Mouse (Mus musculus) MEL (cell line): ENCODE measurements at regions not wholly inside any gene's neighbourhood (a gene's known extent, or its start where the extent isn't known, plus 50 kb on each side); places are given as distances from the start of the nearest gene placed in this dataset.
"Not testable (repeated sequence)": the region's sequence is repeated elsewhere in the genome, so short reads cannot be mapped to it uniquely, and the experiment has no call there.

Experiments
- DNase-seq: peaks from one replicate; pipeline ENCODE4 v3.0.0; 2011; ENCODE audit warnings: low read depth, low spot score
- H3K27ac ChIP-seq: 2 replicates; pipeline ENCODE4 v1.5.1; 2012; ENCODE audit warnings: low read depth, mild to moderate bottlenecking, control low read depth, low read length, moderate library complexity; ENCODE audit not compliant: control insufficient read depth
- H3K27me3 ChIP-seq, 2 experiments: fragments of 150-350 bp in 1 of 2; sonication (generic) in 1 of 2; 2 replicates each; pipeline ENCODE4 v1.6.1; 2012; ENCODE audit warnings: low read length in 2 of 2, mild to moderate bottlenecking in 2 of 2, improper control_type of control experiment in 1 of 2, moderate library complexity in 1 of 2; ENCODE audit not compliant: insufficient read depth in 2 of 2, control insufficient read depth in 1 of 2
- H3K36me3 ChIP-seq, 2 experiments: 2 replicates each; pipeline ENCODE4 v1.6.1; 2012 to 2014; ENCODE audit warnings: low read length in 2 of 2, improper control_type of control experiment in 1 of 2, inconsistent platforms in 1 of 2, mild to moderate bottlenecking in 1 of 2; ENCODE audit not compliant: insufficient read depth in 2 of 2, control insufficient read depth in 1 of 2
- H3K4me1 ChIP-seq, 2 experiments: fragments of 150-350 bp in 1 of 2; sonication (generic) in 1 of 2; 2 replicates each; pipeline ENCODE4 v1.6.1; 2012; ENCODE audit warnings: low read length in 2 of 2, improper control_type of control experiment in 1 of 2, mild to moderate bottlenecking in 1 of 2; ENCODE audit not compliant: insufficient read depth in 2 of 2, control insufficient read depth in 1 of 2
- H3K4me3 ChIP-seq, 2 experiments: fragments of 150-350 bp in 1 of 2; sonication (generic) in 1 of 2; 2 replicates each; pipeline ENCODE4 v1.5.1; 2012; ENCODE audit warnings: low read depth in 2 of 2, low read length in 2 of 2, mild to moderate bottlenecking in 2 of 2, moderate library complexity in 2 of 2, control low read depth in 1 of 2, improper control_type of control experiment in 1 of 2; ENCODE audit not compliant: control insufficient read depth in 1 of 2, insufficient read depth in 1 of 2
- H3K79me2 ChIP-seq: 2 replicates; pipeline ENCODE4 v1.6.1; 2012; ENCODE audit warnings: mild to moderate bottlenecking, low read length, moderate library complexity; ENCODE audit not compliant: control insufficient read depth, poor library complexity, insufficient read depth
- H3K9ac ChIP-seq: 2 replicates; pipeline ENCODE4 v1.6.1; 2012; ENCODE audit warnings: low read depth, mild to moderate bottlenecking, control low read depth, low read length, moderate library complexity; ENCODE audit not compliant: control insufficient read depth, poor library complexity, severe bottlenecking
- H3K9me3 ChIP-seq: fragments of 150-350 bp; sonication (generic); replicated peaks from 2 replicates; pipeline ENCODE4 v1.6.1; 2012; ENCODE audit warnings: mild to moderate bottlenecking, low read length, improper control_type of control experiment, moderate library complexity; ENCODE audit not compliant: insufficient read depth
- CHD1 ChIP-seq: IDR thresholded peaks from 2 replicates; pipeline ENCODE4 v1.6.1; 2012; ENCODE audit warnings: low read depth, mild to moderate bottlenecking, inconsistent platforms, low read length, improper control_type of control experiment
- CTCF ChIP-seq, 3 experiments: IDR thresholded peaks in 2 of 3; conservative IDR thresholded peaks in 1 of 3; 2 replicates each; pipeline ENCODE4 v1.5.1; 2011 to 2012; ENCODE audit warnings: low read length in 3 of 3, low read depth in 2 of 3, mild to moderate bottlenecking in 2 of 3, improper control_type of control experiment in 1 of 3, inconsistent platforms in 1 of 3, mixed read lengths in 1 of 3, moderate library complexity in 1 of 3; ENCODE audit not compliant: control insufficient read depth in 1 of 3, insufficient read depth in 1 of 3, poor library complexity in 1 of 3, severe bottlenecking in 1 of 3
- EP300 ChIP-seq, 2 experiments: IDR thresholded peaks; 2 replicates each; pipeline ENCODE4 v1.6.1; 2011; ENCODE audit warnings: improper control_type of control experiment in 2 of 2, low read length in 2 of 2, low read depth in 1 of 2, mild to moderate bottlenecking in 1 of 2
- GABPA ChIP-seq: IDR thresholded peaks from 2 replicates; pipeline ENCODE4 v1.6.1; 2012; ENCODE audit warnings: low read depth, mild to moderate bottlenecking, inconsistent platforms, low read length, improper control_type of control experiment, moderate library complexity
- GATA1 ChIP-seq: IDR thresholded peaks from 2 replicates; pipeline ENCODE4 v1.6.1; 2011; ENCODE audit warnings: low read depth, low read length, improper control_type of control experiment
- HCFC1 ChIP-seq: IDR thresholded peaks from 2 replicates; pipeline ENCODE4 v1.6.1; 2012; ENCODE audit warnings: low read depth, mild to moderate bottlenecking, inconsistent platforms, low read length, improper control_type of control experiment, moderate library complexity
- JUND ChIP-seq: IDR thresholded peaks from 2 replicates; pipeline ENCODE4 v1.6.1; 2011; ENCODE audit warnings: low read depth, mild to moderate bottlenecking, improper control_type of control experiment, low read length
- KAT2A ChIP-seq: conservative IDR thresholded peaks from 2 replicates; pipeline ENCODE4 v1.6.1; 2012; ENCODE audit warnings: low read depth, low read length, improper control_type of control experiment, inconsistent platforms
- MAFK ChIP-seq: IDR thresholded peaks from 2 replicates; pipeline ENCODE4 v1.6.1; 2011; ENCODE audit warnings: low read depth, mild to moderate bottlenecking, low read length, improper control_type of control experiment, borderline replicate concordance
- MAZ ChIP-seq: IDR thresholded peaks from 2 replicates; pipeline ENCODE4 v1.6.1; 2012; ENCODE audit warnings: low read depth, mild to moderate bottlenecking, inconsistent platforms, low read length, improper control_type of control experiment
- MXI1 ChIP-seq: IDR thresholded peaks from 2 replicates; pipeline ENCODE4 v1.6.1; 2011; ENCODE audit warnings: mild to moderate bottlenecking, low read depth, low read length, improper control_type of control experiment
- MYC ChIP-seq: IDR thresholded peaks from 2 replicates; pipeline ENCODE4 v1.6.1; 2011; ENCODE audit warnings: low read depth, mild to moderate bottlenecking, low read length, improper control_type of control experiment, moderate library complexity
- NELFE ChIP-seq: IDR thresholded peaks from 2 replicates; pipeline ENCODE4 v1.6.1; 2011; ENCODE audit warnings: low read depth, low read length, improper control_type of control experiment
- POLR2A ChIP-seq, 2 experiments: IDR thresholded peaks; 2 replicates each; pipeline ENCODE4 v1.6.1; 2011 to 2012; ENCODE audit warnings: low read length in 2 of 2, mild to moderate bottlenecking in 2 of 2, control low read depth in 1 of 2, improper control_type of control experiment in 1 of 2, low read depth in 1 of 2, moderate library complexity in 1 of 2; ENCODE audit not compliant: control insufficient read depth in 1 of 2, insufficient read depth in 1 of 2, poor library complexity in 1 of 2
- POLR2AphosphoS2 ChIP-seq: IDR thresholded peaks from 2 replicates; pipeline ENCODE4 v1.6.1; 2011; ENCODE audit warnings: low read length, improper control_type of control experiment
- RCOR1 ChIP-seq: IDR thresholded peaks from 2 replicates; pipeline ENCODE4 v1.6.1; 2012; ENCODE audit warnings: low read depth, mild to moderate bottlenecking, inconsistent platforms, low read length, improper control_type of control experiment
- SIN3A ChIP-seq: IDR thresholded peaks from 2 replicates; pipeline ENCODE4 v1.6.1; 2012; ENCODE audit warnings: low read length, improper control_type of control experiment, inconsistent platforms
- SMC3 ChIP-seq: IDR thresholded peaks from 2 replicates; pipeline ENCODE4 v1.6.1; 2011; ENCODE audit warnings: low read depth, low read length, improper control_type of control experiment
- TAL1 ChIP-seq: IDR thresholded peaks from 2 replicates; pipeline ENCODE4 v1.6.1; 2012; ENCODE audit warnings: mild to moderate bottlenecking, inconsistent platforms, low read length, moderate library complexity, mixed read lengths
- TBP ChIP-seq: IDR thresholded peaks from 2 replicates; pipeline ENCODE4 v1.8.0; 2011; ENCODE audit warnings: low read depth, low read length, improper control_type of control experiment
- UBTF ChIP-seq: IDR thresholded peaks from 2 replicates; pipeline ENCODE4 v1.6.1; 2012; ENCODE audit warnings: low read depth, mild to moderate bottlenecking, inconsistent platforms, low read length, improper control_type of control experiment, moderate library complexity, borderline replicate concordance; ENCODE audit not compliant: insufficient read depth
- USF1 ChIP-seq: IDR thresholded peaks from 2 replicates; pipeline ENCODE4 v1.6.1; 2014; ENCODE audit warnings: low read depth, mild to moderate bottlenecking, inconsistent platforms, low read length, improper control_type of control experiment, moderate library complexity
- USF2 ChIP-seq, 2 experiments: IDR thresholded peaks; 2 replicates each; pipeline ENCODE4 v1.6.1; 2011 to 2012; ENCODE audit warnings: improper control_type of control experiment in 2 of 2, low read length in 2 of 2, borderline replicate concordance in 1 of 2, inconsistent platforms in 1 of 2, low read depth in 1 of 2, mild to moderate bottlenecking in 1 of 2; ENCODE audit not compliant: insufficient read depth in 1 of 2
- ZKSCAN1 ChIP-seq: IDR thresholded peaks from 2 replicates; pipeline ENCODE4 v1.6.1; 2012; ENCODE audit warnings: low read depth, mild to moderate bottlenecking, inconsistent platforms, low read length, improper control_type of control experiment, moderate library complexity
- ZMIZ1 ChIP-seq: IDR thresholded peaks from 2 replicates; pipeline ENCODE4 v1.6.1; 2012; ENCODE audit warnings: low read depth, mild to moderate bottlenecking, inconsistent platforms, low read length, improper control_type of control experiment, moderate library complexity

DNA sequence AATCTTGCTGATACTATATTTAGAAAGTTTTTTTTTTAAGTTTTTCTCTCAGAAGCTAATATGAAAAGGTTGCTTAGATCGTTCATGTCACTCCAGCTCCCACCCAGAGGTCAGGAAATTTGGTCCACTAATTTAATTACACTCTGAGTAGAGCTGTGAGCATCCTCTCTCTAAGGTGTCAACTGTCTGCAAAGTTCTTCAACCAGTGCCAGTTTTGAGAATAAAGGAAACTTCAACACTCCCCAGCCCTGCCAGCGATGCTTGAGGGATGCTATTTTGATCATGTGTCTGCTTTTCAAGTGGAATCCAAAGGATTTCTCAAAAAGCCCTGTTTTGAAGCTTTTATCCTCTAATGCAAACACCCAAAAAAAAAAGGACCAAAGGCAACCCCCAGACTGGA is 467.6 kb downstream of the Rfpl4b start:
- Histone ChIP-seq H3K27ac (no peak overlapping the region), H3K9me3 (no peaks in the 10 kb centered on the region), H3K4me1 (no peaks in the 10 kb centered on the region), H3K4me3 (no peak overlapping the region), H3K79me2 (no peaks in the 10 kb centered on the region), H3K27me3 (no peaks in the 10 kb centered on the region), H3K9ac (no peak overlapping the region), H3K36me3 (no peaks in the 10 kb centered on the region)
- TF ChIP-seq CHD1 (no peak), JUND (no peak), CTCF (IDR thresholded peaks at IDR 0.05 in 2 of 3, conservative IDR thresholded peaks at IDR 0.05 in 1 of 3; ENCODE audit: control insufficient read depth in 1 of 3, insufficient read depth in 1 of 3, low read depth in 2 of 3, low read length in 3 of 3, poor library complexity in 1 of 3, severe bottlenecking in 1 of 3) (no peak), SIN3A (no peak), MXI1 (no peak), MYC (no peak), KAT2A (no peak), MAZ (no peak), GABPA (no peak), USF1 (no peak), GATA1 (no peak), HCFC1 (no peak), USF2 (IDR thresholded peaks at IDR 0.05; ENCODE audit: borderline replicate concordance in 1 of 2, insufficient read depth in 1 of 2, low read depth in 1 of 2, low read length in 2 of 2) (no peak)
- DNase-seq = no peak

DNA sequence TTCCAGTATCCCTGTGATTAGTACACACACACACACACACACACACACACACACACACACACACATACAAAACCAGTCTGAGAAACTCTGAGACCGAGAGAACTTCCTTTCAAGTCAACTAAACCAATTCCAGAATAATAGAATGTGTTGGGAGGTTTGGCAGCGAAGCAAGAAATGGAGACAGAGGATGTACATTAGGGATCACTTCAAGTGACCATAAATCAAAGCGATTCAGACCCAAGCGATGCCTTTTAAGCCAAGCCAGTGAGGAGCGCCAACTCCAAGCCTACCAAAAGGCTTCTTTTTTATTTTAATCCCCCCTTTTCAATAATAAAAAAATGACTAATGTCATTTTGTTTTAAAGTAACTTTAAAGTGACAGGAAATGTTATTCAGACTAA is 468.1 kb downstream of the Rfpl4b start:
- no peak for TF ChIP-seq TAL1
- no peak for TF ChIP-seq MAFK
- TF ChIP-seq ZKSCAN1 = no peak
- TF ChIP-seq MYC = no peak
- TF ChIP-seq HCFC1 = no peak
- TF ChIP-seq TBP = no peak
- no peak for TF ChIP-seq EP300 (IDR thresholded peaks at IDR 0.05; ENCODE audit: low read depth in 1 of 2, low read length in 2 of 2)
- no peak for TF ChIP-seq POLR2AphosphoS2
- TF ChIP-seq ZMIZ1 = no peak
- no peak for TF ChIP-seq RCOR1
- no peak for TF ChIP-seq NELFE
- TF ChIP-seq UBTF = no peak
- no peak for TF ChIP-seq POLR2A (IDR thresholded peaks at IDR 0.05; ENCODE audit: control insufficient read depth in 1 of 2, insufficient read depth in 1 of 2, low read depth in 1 of 2, low read length in 2 of 2, poor library complexity in 1 of 2)
- TF ChIP-seq SMC3 = no peak
- no peak for TF ChIP-seq GABPA
- TF ChIP-seq CHD1 = no peak
- no peaks in the 10 kb centered on the region for H3K9me3 ChIP-seq

GRCm38 (mm10) chr10:38347029-38347428 is 474.6 kb downstream of the Rfpl4b start:
- not testable (repeated sequence) for DNase-seq, H3K79me2 ChIP-seq, H3K36me3 ChIP-seq, H3K4me3 ChIP-seq, H3K4me1 ChIP-seq, H3K27me3 ChIP-seq, H3K9ac ChIP-seq, H3K27ac ChIP-seq, H3K9me3 ChIP-seq

More for the DNA sequence above, 468.1 kb downstream of the Rfpl4b start:
- no peak overlapping the region for H3K4me3 ChIP-seq
- no peaks in the 10 kb centered on the region for H3K27me3 ChIP-seq
- H3K79me2 ChIP-seq = no peaks in the 10 kb centered on the region
- H3K9ac ChIP-seq = no peak overlapping the region
- H3K4me1 ChIP-seq = no peaks in the 10 kb centered on the region
- H3K36me3 ChIP-seq = no peaks in the 10 kb centered on the region
- H3K27ac ChIP-seq = no peak overlapping the region
- no peak for DNase-seq
